Mouse (Mus musculus) erythroblast, embryonic 14.5 days (primary cell): ENCODE data around the gene Ulk4.

Experiments
- GATA1 ChIP-seq: IDR thresholded peaks from 2 replicates; pipeline ENCODE4 v1.6.1; 2012; ENCODE audit warnings: low read length, inconsistent platforms, mixed read lengths
- TAL1 ChIP-seq: IDR thresholded peaks from 3 replicates; pipeline ENCODE4 v1.6.1; 2012; ENCODE audit warnings: low read length, inconsistent platforms, mixed read lengths

- TF ChIP-seq TAL1 (no peak), GATA1 (no peak)
These were observed 81.9 kb downstream of the Ulk4 start for GRCm38 (mm10) chr9:121195106-121195505.
